Mouse (Mus musculus) CD4-positive, CD25-positive, alpha-beta regulatory T cell, adult 2 months (primary cell): ENCODE data around the gene AI464131.

Experiments
- DNase-seq: peaks from one replicate; pipeline ENCODE4 v3.0.0-alpha.2; 2012; ENCODE audit warnings: low read depth, low spot score

The AI464131 gene

DNA sequence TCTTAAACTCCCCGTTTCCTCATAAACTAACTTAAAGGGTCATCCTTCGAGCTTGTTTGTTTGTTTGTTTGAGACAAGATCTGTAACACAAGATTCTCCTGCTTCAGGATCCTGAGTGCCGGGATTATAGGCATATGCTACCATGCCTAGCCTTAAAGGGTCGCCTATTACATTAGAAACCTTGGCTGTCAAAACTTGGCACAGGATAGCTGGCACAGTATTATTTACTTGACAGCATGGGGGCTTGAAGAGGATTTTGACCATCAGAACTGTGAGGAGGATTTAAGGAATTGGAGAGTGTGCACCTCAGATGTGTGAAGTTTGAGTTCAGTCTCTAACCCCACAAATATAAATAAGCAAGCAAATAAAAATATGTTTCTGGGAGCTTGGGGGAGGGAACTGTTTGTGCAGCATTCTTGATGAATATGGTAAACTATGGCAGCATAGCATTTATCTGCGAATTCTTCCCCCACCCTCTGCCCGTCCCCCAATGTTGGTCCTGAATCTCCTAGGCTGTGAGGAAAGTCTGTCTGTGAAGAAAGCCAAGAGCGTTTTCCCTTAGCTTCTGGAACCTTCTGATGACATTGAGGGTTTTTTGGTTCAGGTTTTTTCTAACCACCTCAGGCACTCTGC is 32.7 kb downstream of the AI464131 start:
- no peak for DNase-seq

DNA sequence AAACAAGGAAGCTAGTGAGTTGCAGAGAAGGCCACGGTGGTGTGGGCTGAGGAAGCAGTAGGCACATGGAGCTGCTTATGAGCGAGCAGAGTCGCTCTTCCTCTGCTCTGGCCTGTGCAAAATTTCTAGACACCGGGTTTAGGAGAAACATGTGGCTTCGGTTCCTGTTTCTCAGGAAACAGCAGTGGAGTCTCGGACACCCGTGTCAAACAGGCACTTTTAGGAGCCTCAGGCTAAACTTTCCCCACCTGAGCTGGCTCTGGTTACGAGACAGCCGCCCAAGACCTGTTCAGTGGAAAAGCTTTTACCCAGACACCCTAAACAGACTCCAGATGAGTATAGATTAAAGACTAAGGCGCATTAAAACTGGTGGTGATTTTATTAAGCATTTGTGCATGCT is 33.7 kb downstream of the AI464131 start:
- DNase-seq = no peak

DNA sequence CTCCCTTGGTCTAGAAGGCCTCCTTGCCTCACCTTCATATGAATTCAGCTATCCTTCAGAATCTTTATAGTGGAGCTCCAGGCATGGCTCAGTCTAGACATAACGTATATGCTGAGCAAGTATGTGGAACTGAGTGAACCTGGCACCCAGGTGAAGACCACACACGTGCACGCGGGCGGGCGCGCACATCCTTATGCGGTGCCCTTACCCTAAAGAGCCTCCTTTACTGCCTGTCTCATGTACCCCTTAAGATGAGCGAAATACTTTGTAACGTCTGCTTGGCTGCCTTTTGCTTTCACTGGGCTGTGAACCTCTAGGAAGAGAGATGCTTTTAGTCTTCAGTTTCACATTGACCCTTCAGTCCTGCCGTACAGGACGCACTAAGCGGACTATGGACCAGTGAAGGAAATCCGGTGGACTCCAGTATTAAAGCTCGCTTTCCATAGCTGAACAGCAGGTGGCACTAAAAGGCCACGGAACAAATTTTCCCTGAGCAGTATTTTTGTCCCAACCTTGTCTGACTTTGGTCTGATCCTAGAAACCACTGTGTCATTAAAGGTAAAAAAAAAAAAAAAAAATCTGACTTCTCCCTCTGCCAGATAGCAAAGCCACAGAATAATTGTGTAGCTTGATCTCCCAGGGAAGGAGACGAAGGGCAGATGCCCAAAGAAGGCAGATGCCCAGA is 34.3 kb downstream of the AI464131 start:
- peak; percentile 59 for DNase-seq

DNA sequence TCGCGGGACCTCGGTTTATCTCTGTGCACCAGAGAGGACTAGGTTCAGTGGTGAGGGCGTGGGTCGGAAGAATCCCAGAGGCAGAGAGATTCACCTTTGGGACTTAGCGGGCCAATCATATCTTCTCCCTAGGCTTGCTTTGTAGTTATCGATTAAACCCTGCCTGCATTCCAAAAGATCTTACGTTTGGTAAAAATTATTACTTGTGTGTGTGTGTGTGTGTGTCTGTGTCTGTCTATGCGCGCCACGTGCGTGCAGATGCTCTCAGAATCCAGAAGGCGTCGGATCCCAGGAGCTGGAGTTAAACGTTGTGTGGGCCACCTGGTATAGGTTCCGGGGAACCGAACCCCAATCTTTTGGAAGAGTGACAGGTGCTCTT is 37.6 kb downstream of the AI464131 start:
- no peak for DNase-seq

DNA sequence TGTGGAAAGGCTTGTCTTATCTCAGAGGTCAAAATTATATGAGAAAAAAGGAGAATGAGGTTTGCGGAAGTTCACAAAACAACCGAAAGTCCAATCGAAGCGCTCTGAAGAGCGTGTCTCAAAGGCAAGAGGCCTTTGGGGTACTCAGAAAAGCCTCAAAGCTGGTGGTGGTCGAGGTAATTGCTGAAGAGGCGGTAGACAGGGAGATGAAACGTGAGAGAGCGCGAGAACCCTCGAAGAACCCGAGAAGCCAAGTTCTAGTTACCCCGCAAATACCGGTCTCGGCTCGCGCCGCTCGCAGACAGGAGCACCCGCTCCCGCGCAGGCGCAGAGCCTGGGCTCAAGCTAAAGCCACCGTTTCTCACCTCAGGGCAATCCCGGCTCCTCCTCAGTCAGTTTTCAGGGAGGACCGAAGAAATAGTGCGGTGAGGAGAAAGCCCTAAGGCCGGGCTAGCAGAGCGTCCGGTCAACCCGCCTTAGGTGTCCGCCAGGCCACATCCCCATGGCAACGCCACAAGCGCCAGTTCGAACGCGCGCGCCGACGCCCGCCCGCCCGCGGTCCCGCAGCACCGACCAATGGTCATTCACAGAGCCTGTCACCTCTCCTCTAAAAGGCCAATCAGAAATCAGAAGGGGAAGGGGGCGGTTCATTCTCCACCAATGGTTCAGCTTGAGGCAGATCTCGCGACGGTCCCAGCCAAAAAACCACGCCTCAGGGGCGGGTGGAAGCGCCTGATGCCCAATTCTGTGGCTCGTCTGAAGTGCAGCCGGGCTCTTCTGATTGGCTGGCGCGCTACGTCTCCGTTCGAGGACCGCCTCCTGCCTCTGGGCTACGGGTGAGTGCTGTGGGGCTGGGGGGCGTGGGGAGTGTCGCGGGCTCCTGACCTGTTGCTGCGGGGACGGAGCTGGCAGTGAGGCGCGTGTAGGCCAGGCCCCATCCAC is 38.3 kb downstream of the AI464131 start, which contains the start of the genes Kif24 and Nudt2:
Kif24 (minus strand) TSS at position 543 of the 942 bp plus-strand sequence.
Nudt2 (plus strand) TSS at position 807 of the 942 bp plus-strand sequence.
- DNase-seq = peak; percentile 99

DNA sequence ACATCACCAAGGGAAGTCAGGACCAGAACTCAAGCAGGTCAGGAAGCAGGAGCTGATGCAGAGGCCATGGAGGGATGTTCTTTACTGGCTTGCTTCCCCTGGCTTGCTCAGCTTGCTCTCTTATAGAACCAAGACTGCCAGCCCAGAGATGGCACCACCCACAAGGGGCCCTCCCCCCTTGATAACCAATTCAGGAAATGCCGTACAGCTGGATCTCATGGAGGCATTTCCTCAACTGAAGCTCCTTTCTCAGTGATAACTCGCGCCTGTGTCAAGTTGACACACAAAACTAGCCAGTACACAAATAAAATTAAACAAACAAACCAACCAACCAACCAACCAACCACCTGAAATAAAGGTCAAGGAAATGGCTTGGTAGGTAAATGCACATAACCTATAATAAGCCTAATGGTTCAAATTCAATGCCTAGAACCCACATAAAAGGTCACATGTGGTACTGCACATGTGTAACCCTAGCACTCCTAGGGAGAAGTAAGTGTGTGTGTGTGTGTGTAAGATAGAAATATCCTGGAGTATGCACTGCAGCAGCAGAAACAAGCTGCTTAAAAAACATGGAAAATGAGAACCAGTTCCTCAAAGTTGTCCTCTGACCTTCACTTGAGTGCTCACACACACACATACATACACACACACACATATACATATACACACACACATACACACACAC is 39.7 kb downstream of the AI464131 start:
- peak; percentile 9 for DNase-seq

DNA sequence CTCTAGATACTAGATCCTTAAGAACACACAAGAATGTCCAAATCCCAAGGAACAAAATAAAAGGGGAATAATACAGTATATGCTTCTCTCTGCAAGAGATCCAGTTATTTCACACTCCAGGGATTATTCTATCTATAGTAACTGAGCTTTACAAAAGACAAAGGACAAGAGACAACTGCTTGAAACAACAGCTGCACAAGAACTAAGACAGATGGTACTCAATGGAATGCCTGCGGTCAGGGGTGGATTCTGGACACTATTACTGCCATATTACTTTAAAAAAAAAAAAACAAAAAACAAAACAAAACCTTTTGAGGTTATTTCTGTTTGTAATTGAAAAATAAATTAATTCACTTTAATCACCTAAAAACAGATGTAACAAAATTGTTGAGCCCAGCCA is 42.2 kb downstream of the AI464131 start:
- no peak for DNase-seq

DNA sequence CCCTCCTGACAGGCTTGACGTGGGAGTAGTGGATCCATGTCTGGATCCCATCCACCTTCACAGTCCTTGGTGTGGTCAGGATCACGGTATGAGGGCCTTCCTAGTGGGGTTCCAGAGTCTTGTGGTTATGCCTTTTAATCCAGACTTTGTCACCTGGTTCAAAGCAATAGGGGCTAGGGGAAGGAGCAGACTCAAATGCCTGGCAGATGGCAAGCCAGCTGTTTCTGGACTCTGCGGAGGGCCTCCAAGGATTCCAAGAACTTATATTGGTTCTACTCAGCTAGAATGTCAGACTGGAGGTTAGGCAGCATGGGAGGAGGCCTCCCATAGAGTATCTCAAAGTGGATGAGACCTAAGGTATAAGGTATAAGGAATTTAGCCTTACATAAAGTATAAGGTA is 55.3 kb downstream of the AI464131 start:
- no peak for DNase-seq
